Mouse (Mus musculus) C2C12 (cell line): ENCODE data around the gene Rhoa.

Experiments used
- CEBPB ChIP-seq: IDR thresholded peaks from one replicate; pipeline ENCODE4 v1.6.1; 2011; ENCODE audit warnings: low read depth, mild to moderate bottlenecking, control low read depth, moderate library complexity
- CTCF ChIP-seq: IDR thresholded peaks from one replicate; pipeline ENCODE4 v1.5.1; 2011; ENCODE audit not compliant: control insufficient read depth, insufficient read depth, insufficient read length
- MYOD1 ChIP-seq: IDR thresholded peaks from one replicate; pipeline ENCODE4 v1.6.1; 2011; ENCODE audit warnings: low read depth; ENCODE audit not compliant: control insufficient read depth, insufficient read length

DNA sequence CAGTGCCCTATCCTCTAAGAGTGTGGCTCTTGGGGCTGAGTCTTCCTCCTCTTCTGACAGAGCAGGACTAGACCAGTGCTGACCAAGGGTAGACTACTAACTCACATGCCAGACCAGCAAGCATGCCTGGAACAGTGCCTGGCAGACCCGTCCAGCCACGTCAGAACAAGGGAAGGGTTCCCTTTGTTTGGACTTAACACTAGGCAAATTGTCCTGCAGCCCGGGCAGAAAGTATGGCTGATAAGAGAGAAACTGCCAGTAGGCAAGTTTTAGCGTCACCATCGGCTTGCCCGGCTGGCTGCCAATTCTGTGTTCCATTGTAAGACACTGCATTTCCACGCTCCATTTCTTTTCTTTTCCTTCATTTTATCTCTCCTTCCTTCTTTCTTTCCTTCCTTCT, 38.2 kb upstream of the Rhoa start:
- no peak for TF ChIP-seq CTCF
- no peak for TF ChIP-seq CEBPB
- no peak for TF ChIP-seq MYOD1
